Mouse (Mus musculus): ENCODE data around the gene Cfap44.

DNA sequence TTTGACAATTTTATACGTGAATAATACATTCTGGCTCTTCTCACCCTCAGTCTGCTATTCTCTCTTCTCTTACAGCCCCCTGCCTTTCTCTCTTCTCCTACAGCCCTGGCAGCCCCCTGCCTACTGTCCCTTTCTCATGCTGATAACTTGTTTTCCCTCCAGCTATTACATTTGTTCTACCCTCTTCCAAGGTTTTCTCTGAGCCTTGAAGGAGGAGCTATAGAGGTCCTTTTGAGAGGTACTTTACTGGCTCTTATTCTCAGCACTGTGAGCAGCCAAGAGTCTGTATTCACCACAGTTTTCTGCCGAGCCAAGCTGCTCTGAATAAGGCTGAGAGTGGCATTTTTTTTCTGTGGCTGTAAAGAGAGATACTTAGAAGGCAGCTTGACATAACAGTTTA lies 11.0 kb upstream of the Cfap44 start:
- TF ChIP-seq POLR2A (IDR thresholded peaks at IDR 0.05; ENCODE audit: extremely low read depth, insufficient read depth, low read length) (no peak), CTCF (IDR thresholded peaks at IDR 0.05; ENCODE audit: extremely low read depth, insufficient read depth, low read length) (no peak)
